Mouse (Mus musculus): Measurements from ENCODE around the gene Abcc2. TPM values are rescaled to one million over a fixed set of nuclear protein-coding genes. Genes with fewer than 3 reads are reported as not detected.

The Abcc2 gene
- polyA plus RNA-seq, 2 experiments, result 9.5 to 12.9 TPM

GRCm38 (mm10) chr19:43887725-43888124 is 105.7 kb downstream of the Abcc2 start:
- WGBS (ENCODE audit: insufficient replicate concordance), result 64% methylated on average over 2 of the region's 2 CpGs
- no peak for ATAC-seq (ENCODE audit: insufficient read depth)
- H3K36me3 ChIP-seq (replicated peaks; ENCODE audit: control insufficient read depth, insufficient read depth, low read depth), result no peaks in the 10 kb centered on the region
- no peaks in the 10 kb centered on the region for H3K27me3 ChIP-seq (ENCODE audit: control insufficient read depth, insufficient read depth, low read length)
- H3K4me2 ChIP-seq (ENCODE audit: low read depth), result no peak overlapping the region
- no peak overlapping the region for H3K27ac ChIP-seq
- H3K4me3 ChIP-seq (ENCODE audit: insufficient read depth in 1 of 2, low read depth in 2 of 2, low read length in 2 of 2), result no peak overlapping the region
- H3K9me3 ChIP-seq (ENCODE audit: control insufficient read depth, low read length), result no peaks in the 10 kb centered on the region
- H3K4me1 ChIP-seq (replicated peaks; ENCODE audit: control insufficient read depth in 2 of 2, insufficient read depth in 2 of 2, low read length in 1 of 2), result peaks cover 0 to 9% of the 10 kb centered on the region in 2 experiments; a peak in 1 of 4 replicates
- TF ChIP-seq CTCF (IDR thresholded peaks at IDR 0.05; ENCODE audit: low read depth) (no peak), EP300 (IDR thresholded peaks at IDR 0.05; ENCODE audit: low read depth) (no peak)
- H3K9ac ChIP-seq (replicated peaks), result no peak overlapping the region
- DNase-seq (ENCODE audit: low read depth in 3 of 3, low spot score in 3 of 3), result no peak

Other genes with a start within 250 kb of the Abcc2 start
- gene Nkx2-3, start 169.9 kb upstream of the Abcc2 start, polyA plus RNA-seq (2012; rRNA removed), result 0.07 and 0.11 TPM in 2 replicates
- 0.06 and 0.13 TPM in 2 replicates for gene Nkx2-3, start 169.9 kb upstream of the Abcc2 start, polyA plus RNA-seq (2014; fragmentation: Nextera tagmentation; extraction: Ambion mirVana)
- gene Slc25a28, start 107.3 kb upstream of the Abcc2 start, polyA plus RNA-seq (2012; rRNA removed), result 16.5 and 19.0 TPM in 2 replicates
- gene Slc25a28, start 107.3 kb upstream of the Abcc2 start, polyA plus RNA-seq (2014; fragmentation: Nextera tagmentation; extraction: Ambion mirVana), result 4.4 and 5.1 TPM in 2 replicates
- gene Entpd7, start 92.5 kb upstream of the Abcc2 start, polyA plus RNA-seq (2012; rRNA removed), result 1.2 and 1.5 TPM in 2 replicates
- gene Entpd7, start 92.5 kb upstream of the Abcc2 start, polyA plus RNA-seq (2014; fragmentation: Nextera tagmentation; extraction: Ambion mirVana), result 2.6 and 3.3 TPM in 2 replicates
- 4.4 and 6.7 TPM in 2 replicates for gene Cutc, start 29.2 kb upstream of the Abcc2 start, polyA plus RNA-seq (2012; rRNA removed)
- 9.7 and 13.2 TPM in 2 replicates for gene Cutc, start 29.2 kb upstream of the Abcc2 start, polyA plus RNA-seq (2014; fragmentation: Nextera tagmentation; extraction: Ambion mirVana)
- 7.2 and 8.0 TPM in 2 replicates for gene Cox15, start 29.2 kb upstream of the Abcc2 start, polyA plus RNA-seq (2012; rRNA removed)
- 3.2 TPM in 2 replicates for gene Cox15, start 29.2 kb upstream of the Abcc2 start, polyA plus RNA-seq (2014; fragmentation: Nextera tagmentation; extraction: Ambion mirVana)
- gene Dnmbp, start 158.0 kb downstream of the Abcc2 start, polyA plus RNA-seq (2012; rRNA removed), result 2.1 and 2.2 TPM in 2 replicates
- gene Dnmbp, start 158.0 kb downstream of the Abcc2 start, polyA plus RNA-seq (2014; fragmentation: Nextera tagmentation; extraction: Ambion mirVana), result 1.3 and 1.5 TPM in 2 replicates
- 49.5 and 50.9 TPM in 2 replicates for gene Cpn1, start 204.4 kb downstream of the Abcc2 start, polyA plus RNA-seq (2012; rRNA removed)
- 43.9 and 50.1 TPM in 2 replicates for gene Cpn1, start 204.4 kb downstream of the Abcc2 start, polyA plus RNA-seq (2014; fragmentation: Nextera tagmentation; extraction: Ambion mirVana)
- 9.9 and 10.5 TPM in 2 replicates for gene Cyp2c23, start 247.0 kb downstream of the Abcc2 start, polyA plus RNA-seq (2012; rRNA removed)
- gene Cyp2c23, start 247.0 kb downstream of the Abcc2 start, polyA plus RNA-seq (2014; fragmentation: Nextera tagmentation; extraction: Ambion mirVana), result 20.7 and 23.4 TPM in 2 replicates

Data from liver, embryonic 14.5 days (tissue).